Mouse (Mus musculus) erythroblast, embryonic 14.5 days (primary cell): ENCODE data around the gene Crmp1.

ENCODE experiments used
- GATA1 ChIP-seq: IDR thresholded peaks from 2 replicates; pipeline ENCODE4 v1.6.1; 2012; ENCODE audit warnings: low read length, inconsistent platforms, mixed read lengths
- TAL1 ChIP-seq: IDR thresholded peaks from 3 replicates; pipeline ENCODE4 v1.6.1; 2012; ENCODE audit warnings: low read length, inconsistent platforms, mixed read lengths

GRCm38 (mm10) chr5:37332066-37332465 lies 90.3 kb downstream of the Crmp1 start:
- no peak for TF ChIP-seq GATA1
- TF ChIP-seq TAL1 = no peak
